Mouse (Mus musculus) limb, embryonic 15.5 days (tissue): ENCODE results near the gene Ttll6. TPM values are rescaled to one million over a fixed set of nuclear protein-coding genes. Genes with fewer than 3 reads are reported as not detected.
A peak's percentile ranks its signal among the peaks of the same experiment; 100 is the strongest.
"Not testable (repeated sequence)": the region's sequence is repeated elsewhere in the genome, so short reads cannot be mapped to it uniquely, and the experiment has no call there.

ENCODE experiments used
- ATAC-seq: fragments of 200-750 bp; cut with Nextera tagmentation; 2 replicates; pipeline ENCODE4 v1.8.0; 2017; ENCODE audit warnings: low read depth, moderate TSS enrichment; ENCODE audit not compliant: insufficient number of reproducible peaks, low FRiP score, low TSS enrichment
- H3K27ac ChIP-seq: fragments of 300-500 bp; sonication (generic); 2 replicates; pipeline ENCODE4 v1.5.1; 2015; ENCODE audit warnings: moderate library complexity, mild to moderate bottlenecking, inconsistent platforms
- H3K27me3 ChIP-seq: fragments of 300-500 bp; sonication (generic); 2 replicates; pipeline ENCODE4 v1.6.1; 2015; ENCODE audit warnings: inconsistent platforms
- H3K36me3 ChIP-seq: fragments of 300-500 bp; sonication (generic); 2 replicates; pipeline ENCODE4 v1.6.1; 2015; ENCODE audit warnings: inconsistent platforms
- H3K4me1 ChIP-seq: fragments of 300-500 bp; sonication (generic); 2 replicates; pipeline ENCODE4 v1.6.1; 2015; ENCODE audit warnings: inconsistent platforms
- H3K4me2 ChIP-seq: fragments of 300-500 bp; sonication (generic); 2 replicates; pipeline ENCODE4 v1.6.1; 2015; ENCODE audit warnings: mild to moderate bottlenecking, inconsistent platforms
- H3K4me3 ChIP-seq: fragments of 300-500 bp; sonication (generic); 2 replicates; pipeline ENCODE4 v1.5.1; 2015; ENCODE audit warnings: mild to moderate bottlenecking, inconsistent platforms
- H3K9ac ChIP-seq: fragments of 300-500 bp; sonication (generic); 2 replicates; pipeline ENCODE4 v1.6.1; 2015; ENCODE audit warnings: inconsistent platforms
- H3K9me3 ChIP-seq: fragments of 300-500 bp; sonication (generic); 2 replicates; pipeline ENCODE4 v1.6.1; 2016; ENCODE audit warnings: inconsistent platforms
- WGBS: fragments of 180-500 bp; shearing (Covaris S2); methylation state at CpG from one replicate; pipeline ENCODE4 v1.1.7; 2015; 5-methylcytosine and 5-hydroxymethylcytosine counted together
- polyA plus RNA-seq: library from polyadenylated mRNA; unstranded; fragments of >200 nt; fragmentation: Nextera tagmentation; extraction: Ambion mirVana; gene quantifications from 2 replicates; pipeline ENCODE4 v1.2.1, GENCODE M21; 2015

The Ttll6 gene
- polyA plus RNA-seq, 1 experiment from 2014 or later, result not detected

DNA sequence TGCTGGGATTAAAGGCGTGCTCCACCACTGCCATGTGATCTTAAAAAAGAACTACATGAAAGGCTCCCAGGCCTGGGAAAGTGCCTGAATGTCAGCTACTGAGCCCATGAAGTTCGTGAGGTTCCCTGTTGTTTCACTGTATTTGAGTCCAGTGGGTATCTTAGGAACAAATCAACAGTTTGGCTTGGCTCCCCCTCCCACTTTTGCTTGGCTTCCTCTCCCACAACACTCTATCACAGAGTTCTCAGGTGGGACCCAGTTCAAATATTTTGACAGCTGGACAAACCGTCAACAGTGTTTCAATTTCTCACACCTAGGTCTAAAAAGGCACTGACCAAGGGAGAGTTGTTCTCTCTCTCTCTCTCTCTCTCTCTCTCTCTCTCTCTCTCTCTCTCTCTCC, 14.2 kb upstream of the Ttll6 start:
- Histone ChIP-seq H3K36me3 (no peaks in the 10 kb centered on the region), H3K9me3 (no peaks in the 10 kb centered on the region), H3K4me2 (no peak overlapping the region), H3K27ac (no peak overlapping the region), H3K4me3 (no peak overlapping the region), H3K9ac (no peak overlapping the region), H3K4me1 (peaks cover 7% of the 10 kb centered on the region), H3K27me3 (peaks cover 26% of the 10 kb centered on the region)
- no peak for ATAC-seq
- WGBS, result 61% methylated on average over 3 of the region's 3 CpGs

DNA sequence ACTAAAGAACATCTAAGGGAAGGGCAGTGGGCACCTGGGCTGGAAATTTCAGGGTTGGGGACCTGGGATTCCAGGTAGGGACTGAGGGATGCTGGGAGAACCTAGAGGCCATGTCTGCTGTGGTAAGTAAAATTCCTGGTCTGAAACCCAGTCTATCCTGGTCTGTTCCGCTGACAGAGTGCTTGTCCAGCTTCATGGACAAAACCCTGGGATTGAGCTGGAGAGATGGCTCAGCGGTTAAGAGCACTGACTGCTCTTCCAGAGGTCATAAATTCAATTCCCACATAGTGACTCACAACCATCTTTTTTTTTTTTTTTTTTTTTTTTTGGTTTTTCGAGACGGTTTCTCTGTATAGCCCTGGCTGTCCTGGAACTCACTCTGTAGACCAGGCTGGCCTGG, 10.8 kb upstream of the Ttll6 start:
- not testable (repeated sequence) for ATAC-seq, H3K36me3 ChIP-seq, H3K4me2 ChIP-seq, H3K9me3 ChIP-seq, H3K4me3 ChIP-seq, H3K9ac ChIP-seq, H3K27ac ChIP-seq
- 67% methylated on average over 4 of the region's 4 CpGs for WGBS
- peaks cover 49% of the 10 kb centered on the region for H3K27me3 ChIP-seq
- H3K4me1 ChIP-seq, result peaks cover 11% of the 10 kb centered on the region

DNA sequence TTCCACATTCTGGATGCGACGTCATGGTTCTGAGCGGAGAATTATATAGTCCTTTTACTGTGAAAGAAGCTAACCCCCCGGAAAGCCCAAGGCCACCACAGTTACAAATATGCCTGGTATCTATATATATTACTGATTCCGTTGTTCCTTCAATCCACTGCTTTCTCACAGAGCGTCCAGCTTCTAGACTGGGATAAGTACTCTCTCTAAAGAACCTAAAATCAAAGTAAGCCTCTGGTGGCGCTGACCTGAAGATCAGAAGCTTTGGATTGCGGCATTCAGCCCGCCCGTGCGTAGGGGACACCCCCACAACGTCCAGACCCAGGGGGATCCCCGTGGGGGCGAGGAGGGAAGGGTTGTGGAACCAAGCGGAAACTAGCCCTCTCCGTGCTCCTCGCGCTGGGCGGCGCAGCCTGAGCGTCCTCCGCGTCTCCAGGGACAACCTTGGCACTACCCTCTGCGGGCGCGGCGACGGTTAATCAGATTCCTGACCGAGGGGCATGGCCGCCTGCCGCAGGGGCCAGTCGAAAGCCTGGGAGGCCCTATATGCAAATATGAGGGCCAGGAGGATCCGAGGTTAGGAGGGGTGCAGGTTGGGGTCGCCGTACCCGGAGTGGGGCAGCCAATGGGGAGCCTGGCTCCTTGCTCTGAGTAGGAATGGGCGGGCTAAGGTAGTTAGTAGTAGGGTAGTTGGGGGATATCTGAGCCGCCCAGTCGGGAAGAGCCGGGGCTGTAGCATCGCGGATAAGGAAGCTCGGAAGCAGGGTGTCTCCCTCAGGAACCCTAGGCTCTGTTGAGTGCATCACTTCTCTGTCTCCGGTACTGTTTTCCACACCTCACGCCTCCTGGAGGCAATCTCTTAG, 9.3 kb upstream of the Ttll6 start:
- 2% methylated on average over 45 of the region's 45 CpGs for WGBS

DNA sequence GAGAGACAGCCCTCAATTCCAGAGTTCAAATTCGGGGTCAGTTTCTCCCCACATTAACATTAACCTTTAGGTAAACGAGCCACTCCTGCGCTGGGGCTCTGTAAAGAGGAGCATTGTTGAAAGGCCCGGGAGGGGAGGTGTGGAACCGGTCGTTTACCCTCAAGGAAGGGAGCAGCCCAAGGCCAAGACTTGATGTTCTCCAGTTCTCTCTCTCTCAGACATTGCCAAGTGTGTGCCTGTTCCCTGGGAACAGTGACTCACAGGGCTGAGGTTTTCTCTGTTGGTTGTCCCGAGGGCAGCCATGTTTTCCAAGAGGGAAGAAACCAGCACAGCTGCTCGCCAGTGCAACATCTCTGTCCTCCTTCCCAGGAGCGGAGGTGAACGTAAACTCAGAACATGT, 3.0 kb upstream of the Ttll6 start:
- no peaks in the 10 kb centered on the region for H3K36me3 ChIP-seq
- H3K27ac ChIP-seq, result no peak overlapping the region
- no peak overlapping the region for H3K4me3 ChIP-seq
- H3K4me2 ChIP-seq, result no peak overlapping the region
- ATAC-seq, result no peak
- no peaks in the 10 kb centered on the region for H3K9me3 ChIP-seq
- no peak overlapping the region for H3K9ac ChIP-seq
- 55% methylated on average over 10 of the region's 10 CpGs for WGBS
- H3K27me3 ChIP-seq, result peaks cover 20% of the 10 kb centered on the region
- peaks cover 6% of the 10 kb centered on the region for H3K4me1 ChIP-seq

More for the DNA sequence above, 9.3 kb upstream of the Ttll6 start:
- H3K27me3 ChIP-seq, result peaks cover 49% of the 10 kb centered on the region
- H3K4me1 ChIP-seq, result peaks cover 11% of the 10 kb centered on the region
- H3K9ac ChIP-seq, result 0 out of 2 replicates have a peak overlapping the region, but pooled peaks have one; percentile 1
- H3K4me2 ChIP-seq, result peak overlapping the region; percentile 70
- no peaks in the 10 kb centered on the region for H3K36me3 ChIP-seq
- no peaks in the 10 kb centered on the region for H3K9me3 ChIP-seq
- H3K4me3 ChIP-seq, result peak overlapping the region; percentile 40
- H3K27ac ChIP-seq, result no peak overlapping the region
- ATAC-seq, result no peak

DNA sequence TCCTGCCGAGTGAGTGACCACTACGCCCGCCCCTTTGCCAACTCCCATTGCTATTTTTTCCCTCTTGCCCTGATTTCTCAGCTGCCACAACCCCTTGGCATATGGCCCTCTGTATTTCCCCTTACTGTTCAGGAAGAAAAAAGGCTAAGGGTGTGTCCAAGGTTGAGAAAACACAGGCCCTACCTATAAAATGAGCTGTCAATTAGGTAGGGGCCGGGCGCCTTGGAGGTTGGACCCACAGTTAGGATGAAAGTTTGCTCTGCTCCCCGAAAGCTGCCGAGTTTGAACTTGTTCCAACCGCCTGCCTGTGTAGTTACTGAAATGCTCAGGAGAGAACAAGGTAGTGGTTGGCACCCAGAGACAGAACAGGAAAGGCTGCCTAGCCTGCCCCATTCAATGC, 2.3 kb downstream of the Ttll6 start:
- no peak overlapping the region for H3K4me2 ChIP-seq
- no peak overlapping the region for H3K9ac ChIP-seq
- 45% methylated on average over 8 of the region's 8 CpGs for WGBS
- no peak overlapping the region for H3K27ac ChIP-seq
- no peak overlapping the region for H3K4me3 ChIP-seq
- no peaks in the 10 kb centered on the region for H3K9me3 ChIP-seq
- H3K27me3 ChIP-seq, result peaks cover 7% of the 10 kb centered on the region
- ATAC-seq, result no peak
- no peaks in the 10 kb centered on the region for H3K36me3 ChIP-seq
- peaks cover 6% of the 10 kb centered on the region for H3K4me1 ChIP-seq

DNA sequence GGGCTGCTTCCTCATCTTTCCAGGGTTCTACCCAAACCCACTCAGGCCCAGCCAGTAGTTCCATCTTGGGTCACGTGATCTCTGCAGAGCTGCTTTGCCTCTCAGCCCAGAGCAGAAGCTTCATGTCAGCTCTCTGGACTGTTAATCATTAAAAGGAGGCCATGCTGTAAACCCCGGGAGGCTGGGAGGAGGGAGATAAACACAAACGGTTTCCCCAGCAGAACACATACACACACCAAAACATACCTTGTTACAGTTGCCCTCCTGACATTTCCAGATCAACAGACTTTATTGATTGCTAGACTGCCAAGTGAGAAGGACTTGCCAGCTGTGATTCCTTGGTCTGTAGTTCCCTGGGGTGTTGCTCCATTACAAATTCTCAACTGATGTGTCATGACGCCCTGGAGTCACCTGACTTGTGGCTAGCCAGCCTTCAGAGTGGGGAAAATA, 7.2 kb downstream of the Ttll6 start:
- Histone ChIP-seq H3K9ac (no peak overlapping the region), H3K36me3 (no peaks in the 10 kb centered on the region), H3K4me2 (no peak overlapping the region), H3K4me3 (no peak overlapping the region), H3K4me1 (peaks cover 1% of the 10 kb centered on the region; the same call in 1 of the 2 replicates), H3K27me3 (peaks cover 15% of the 10 kb centered on the region), H3K27ac (no peak overlapping the region), H3K9me3 (no peaks in the 10 kb centered on the region)
- ATAC-seq, result no peak
- 20% methylated on average over 4 of the region's 4 CpGs for WGBS

DNA sequence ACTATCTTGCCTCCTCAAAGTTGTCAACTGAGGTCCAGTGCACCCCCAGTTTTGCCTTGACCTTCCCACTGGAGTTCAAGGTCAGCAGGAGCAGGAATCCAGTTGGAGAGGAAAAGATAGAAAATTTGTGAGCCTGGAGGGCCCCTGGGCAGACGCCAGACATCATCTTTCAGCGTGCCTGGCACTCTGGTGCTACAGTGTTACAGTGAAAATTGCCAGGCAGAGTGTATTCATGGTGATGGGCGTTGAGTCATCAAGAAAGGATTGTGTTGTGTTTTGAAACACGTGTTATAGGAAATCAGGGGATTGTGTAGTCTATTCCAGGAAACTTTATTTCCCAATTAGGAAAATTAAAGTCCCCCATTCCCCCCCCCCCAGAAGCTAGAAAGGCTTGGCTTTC, 10.2 kb downstream of the Ttll6 start:
- Histone ChIP-seq H3K4me1 (peaks cover 5% of the 10 kb centered on the region; the same call in 1 of the 2 replicates), H3K9ac (no peak overlapping the region), H3K9me3 (no peaks in the 10 kb centered on the region), H3K4me3 (no peak overlapping the region), H3K36me3 (no peaks in the 10 kb centered on the region), H3K27ac (no peak overlapping the region), H3K4me2 (no peak overlapping the region), H3K27me3 (peaks cover 40% of the 10 kb centered on the region)
- 59% methylated on average over 4 of the region's 4 CpGs for WGBS
- ATAC-seq, result no peak

DNA sequence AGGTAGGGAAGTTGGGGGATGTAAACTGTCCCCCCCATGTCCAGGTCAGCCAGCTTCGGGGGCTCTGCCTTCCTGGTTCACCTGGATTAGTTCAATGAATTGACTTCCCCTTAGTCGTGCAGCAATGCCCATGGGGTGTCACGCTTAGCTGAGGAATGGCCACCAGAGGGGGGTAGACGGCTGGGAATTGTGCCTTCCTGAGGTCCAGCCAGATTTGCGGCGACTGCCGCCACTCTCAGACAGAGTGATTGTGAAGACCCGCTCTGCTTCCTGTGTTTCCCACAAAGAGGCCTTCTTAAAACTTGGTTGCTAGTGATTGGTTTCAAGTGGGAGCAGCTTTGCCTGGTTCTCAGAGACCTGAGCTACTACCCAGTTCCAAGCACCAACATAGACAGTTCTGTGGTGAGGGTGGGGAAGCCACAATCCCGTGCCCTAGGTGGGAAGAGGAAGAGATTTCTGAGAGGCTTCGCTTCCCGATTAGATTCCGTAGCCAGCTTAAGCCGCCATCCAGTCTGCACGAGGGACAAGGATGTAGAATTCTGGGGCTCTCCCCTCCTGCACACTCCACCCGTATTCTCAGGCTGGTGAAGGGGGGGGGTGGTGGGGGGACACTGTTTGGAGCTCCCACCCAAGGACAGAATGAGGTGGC, 12.2 kb downstream of the Ttll6 start:
- peak overlapping the region; percentile 8; the same call in 1 of the 2 replicates for H3K4me3 ChIP-seq
- peak overlapping the region; percentile 32; the same call in 1 of the 2 replicates for H3K4me2 ChIP-seq
- no peak overlapping the region for H3K27ac ChIP-seq
- ATAC-seq, result no peak
- 2% methylated on average over 15 of the region's 15 CpGs for WGBS
- peaks cover 50% of the 10 kb centered on the region for H3K27me3 ChIP-seq
- H3K36me3 ChIP-seq, result no peaks in the 10 kb centered on the region
- peaks cover 5% of the 10 kb centered on the region; the same call in 1 of the 2 replicates for H3K4me1 ChIP-seq
- H3K9me3 ChIP-seq, result no peaks in the 10 kb centered on the region
- H3K9ac ChIP-seq, result no peak overlapping the region

DNA sequence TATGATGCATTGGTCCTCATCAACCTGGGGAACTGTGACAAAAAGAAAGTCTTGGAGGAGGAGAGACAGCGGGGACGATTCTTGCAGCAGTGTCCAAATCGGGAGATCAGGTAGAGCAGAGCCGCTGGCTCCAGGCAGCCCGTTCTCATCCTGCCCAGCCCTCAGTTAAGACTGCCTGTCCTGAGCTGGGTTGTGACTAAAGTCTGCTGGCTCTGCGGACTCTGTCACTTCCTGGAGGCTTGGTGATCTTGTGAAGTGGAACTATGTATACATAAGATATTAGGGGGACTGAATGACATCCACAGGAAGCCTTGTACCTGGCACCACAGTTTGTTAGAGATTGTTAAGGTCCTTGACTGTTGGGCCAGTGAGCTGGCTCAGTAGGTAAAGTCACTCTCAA, 13.9 kb downstream of the Ttll6 start:
- no peak overlapping the region for H3K4me2 ChIP-seq
- H3K9me3 ChIP-seq, result no peaks in the 10 kb centered on the region
- no peak overlapping the region for H3K27ac ChIP-seq
- peaks cover 5% of the 10 kb centered on the region; the same call in 1 of the 2 replicates for H3K4me1 ChIP-seq
- no peak for ATAC-seq
- 80% methylated on average over 6 of the region's 6 CpGs for WGBS
- H3K36me3 ChIP-seq, result no peaks in the 10 kb centered on the region
- no peak overlapping the region for H3K9ac ChIP-seq
- peaks cover 65% of the 10 kb centered on the region for H3K27me3 ChIP-seq
- no peak overlapping the region for H3K4me3 ChIP-seq

DNA sequence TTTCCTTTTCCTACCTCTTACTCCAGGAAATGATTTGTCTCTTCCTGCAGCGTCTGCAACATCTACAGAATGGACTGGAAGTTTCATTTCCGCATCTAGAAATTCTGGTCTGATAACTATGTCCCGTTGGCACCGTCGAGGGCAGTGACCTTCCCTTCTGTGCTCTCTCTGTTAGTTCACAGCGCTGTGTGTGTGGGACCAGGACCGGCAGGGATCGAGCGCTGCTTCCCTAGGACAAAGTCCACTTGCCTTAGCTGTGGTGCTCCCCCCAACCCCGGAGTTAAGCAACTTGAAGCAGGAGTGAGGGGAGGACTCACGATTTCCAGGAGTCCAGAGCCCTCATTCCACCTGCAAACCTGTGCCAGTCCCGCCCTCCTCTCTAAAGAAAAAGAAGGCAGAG, 31.2 kb downstream of the Ttll6 start:
- Histone ChIP-seq H3K4me2 (no peak overlapping the region), H3K36me3 (no peaks in the 10 kb centered on the region), H3K4me1 (no peaks in the 10 kb centered on the region), H3K27me3 (peaks cover 71% of the 10 kb centered on the region), H3K9ac (no peak overlapping the region), H3K9me3 (no peaks in the 10 kb centered on the region), H3K27ac (no peak overlapping the region), H3K4me3 (no peak overlapping the region)
- 54% methylated on average over 12 of the region's 12 CpGs for WGBS
- no peak for ATAC-seq

DNA sequence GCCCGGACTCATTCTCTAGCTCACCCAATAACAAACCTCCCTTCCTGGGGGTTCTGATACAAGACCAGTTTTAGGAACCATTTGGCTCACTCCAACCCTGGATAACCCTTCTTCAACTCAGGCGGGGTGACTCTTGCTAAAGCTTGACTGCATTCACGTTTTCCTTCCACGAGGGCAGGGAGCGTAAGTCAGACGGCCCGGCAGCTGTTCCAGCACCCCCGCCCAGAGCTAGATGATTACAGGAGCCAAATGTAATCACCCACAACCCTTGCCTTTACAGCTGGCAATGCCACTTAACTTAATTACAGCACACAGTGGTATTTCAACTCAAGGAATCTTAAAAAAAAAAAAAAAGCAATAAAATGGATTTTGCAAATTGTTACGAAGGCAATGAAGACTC, 34.5 kb downstream of the Ttll6 start:
- 12% methylated on average over 9 of the region's 9 CpGs for WGBS
- H3K4me3 ChIP-seq, result no peak overlapping the region

DNA sequence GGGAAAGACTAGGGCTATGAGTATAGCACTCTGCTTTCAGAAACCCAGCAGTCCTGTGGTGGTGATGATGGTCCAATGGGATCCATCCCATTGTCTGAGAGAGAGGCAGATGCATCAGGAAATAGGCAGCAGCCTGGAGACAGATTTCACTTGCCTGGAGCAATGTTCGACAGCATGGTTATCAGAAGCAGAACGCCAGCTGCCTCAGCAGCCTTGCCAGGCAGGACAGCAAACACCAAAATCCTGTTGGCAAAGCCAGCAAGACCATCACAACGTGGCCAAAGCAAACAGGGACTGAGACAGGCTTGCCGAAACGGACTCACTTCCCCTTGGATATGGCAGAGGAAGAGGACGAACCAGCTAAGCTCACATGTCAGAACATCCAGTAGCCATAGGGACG, 35.4 kb downstream of the Ttll6 start:
- Histone ChIP-seq H3K4me1 (no peaks in the 10 kb centered on the region), H3K9me3 (no peaks in the 10 kb centered on the region), H3K4me2 (no peak overlapping the region), H3K9ac (no peak overlapping the region), H3K27me3 (peaks cover 99% of the 10 kb centered on the region), H3K4me3 (no peak overlapping the region), H3K36me3 (no peaks in the 10 kb centered on the region), H3K27ac (no peak overlapping the region)
- 12% methylated on average over 7 of the region's 7 CpGs for WGBS
- ATAC-seq, result no peak

More for the DNA sequence above, 34.5 kb downstream of the Ttll6 start:
- H3K27me3 ChIP-seq, result peaks cover 98% of the 10 kb centered on the region
- no peaks in the 10 kb centered on the region for H3K36me3 ChIP-seq
- H3K27ac ChIP-seq, result no peak overlapping the region
- H3K9ac ChIP-seq, result no peak overlapping the region
- no peak overlapping the region for H3K4me2 ChIP-seq
- no peaks in the 10 kb centered on the region for H3K9me3 ChIP-seq
- no peaks in the 10 kb centered on the region for H3K4me1 ChIP-seq
- no peak for ATAC-seq
